Mouse (Mus musculus) mature B cell (primary cell): ENCODE data around the gene Dstn.

Experiments used
- in situ Hi-C: fragments of 300-500 bp; cut with MboI; formaldehyde crosslinking; loops from 2 replicates; pipeline ENCODE4 v1.14.3; 2019

Gene Dstn

GRCm38 (mm10) chr2:143955004-143955403 is 39.9 kb downstream of the Dstn start:
- in situ Hi-C loops: no loop called here

- in situ Hi-C loops: no loop called here
Measured at GRCm38 (mm10) chr2:143955746-143956145, 40.6 kb downstream of the Dstn start.

GRCm38 (mm10) chr2:143962192-143962591 is 47.1 kb downstream of the Dstn start:
- in situ Hi-C loops: no loop called here

GRCm38 (mm10) chr2:143963318-143963717 is 48.2 kb downstream of the Dstn start:
- in situ Hi-C loops: no loop called here

- in situ Hi-C loops: no loop called here
Measured at GRCm38 (mm10) chr2:143969260-143969659, 54.1 kb downstream of the Dstn start.

- in situ Hi-C loops: no loop called here
Measured at GRCm38 (mm10) chr2:143970841-143971240, 55.7 kb downstream of the Dstn start.

- in situ Hi-C loops: no loop called here
Measured at GRCm38 (mm10) chr2:143971887-143972286, 56.8 kb downstream of the Dstn start.

GRCm38 (mm10) chr2:143973161-143973560 is 58.0 kb downstream of the Dstn start:
- in situ Hi-C loops: no loop called here

GRCm38 (mm10) chr2:143975146-143975649 is 60.1 kb downstream of the Dstn start:
- in situ Hi-C loops: no loop called here

GRCm38 (mm10) chr2:143978444-143979147 is 63.5 kb downstream of the Dstn start:
- in situ Hi-C loops: no loop called here

- in situ Hi-C loops: loop anchor here (10.0 kb wide), 1 partner anchor 146 kb away; no protein-coding TSS in a partner anchor
Measured at GRCm38 (mm10) chr2:143980781-143981398, 65.8 kb downstream of the Dstn start.

GRCm38 (mm10) chr2:143982152-143982551 is 67.0 kb downstream of the Dstn start:
- in situ Hi-C loops: loop anchor here (10.0 kb wide), 1 partner anchor 147 kb away; no protein-coding TSS in a partner anchor

GRCm38 (mm10) chr2:143982901-143983300 is 67.8 kb downstream of the Dstn start:
- in situ Hi-C loops: loop anchor here (10.0 kb wide), 1 partner anchor 148 kb away; no protein-coding TSS in a partner anchor

- in situ Hi-C loops: loop anchor here (10.0 kb wide), 1 partner anchor 149 kb away; no protein-coding TSS in a partner anchor
Measured at GRCm38 (mm10) chr2:143983482-143983881, 68.4 kb downstream of the Dstn start.

- in situ Hi-C loops: loop anchor here (10.0 kb wide), 1 partner anchor 153 kb away; no protein-coding TSS in a partner anchor
Measured at GRCm38 (mm10) chr2:143987485-143987884, 72.4 kb downstream of the Dstn start.

- in situ Hi-C loops: loop anchor here (10.0 kb wide), 1 partner anchor 153 kb away; no protein-coding TSS in a partner anchor
Measured at GRCm38 (mm10) chr2:143988016-143988415, 72.9 kb downstream of the Dstn start.

- in situ Hi-C loops: no loop called here
Measured at GRCm38 (mm10) chr2:143990997-143991396, 75.9 kb downstream of the Dstn start.

GRCm38 (mm10) chr2:143991964-143992672 is 77.0 kb downstream of the Dstn start:
- in situ Hi-C loops: no loop called here
